Mouse (Mus musculus) cortical plate, adult 2 months (tissue): ENCODE results near the gene Zdhhc4.
A peak's percentile ranks its signal among the peaks of the same experiment; 100 is the strongest.

Experiments
- CTCF ChIP-seq: fragments of 200-500 bp; IDR thresholded peaks from 2 replicates; pipeline ENCODE4 v1.5.1; 2011; ENCODE audit warnings: mild to moderate bottlenecking, control low read depth, low read length; ENCODE audit not compliant: insufficient read depth; ENCODE audit errors: extremely low read depth
- POLR2A ChIP-seq: fragments of 200-500 bp; IDR thresholded peaks from 2 replicates; pipeline ENCODE4 v1.6.1; 2011; ENCODE audit warnings: mild to moderate bottlenecking, low read length, control low read depth; ENCODE audit not compliant: insufficient read depth; ENCODE audit errors: extremely low read depth

DNA sequence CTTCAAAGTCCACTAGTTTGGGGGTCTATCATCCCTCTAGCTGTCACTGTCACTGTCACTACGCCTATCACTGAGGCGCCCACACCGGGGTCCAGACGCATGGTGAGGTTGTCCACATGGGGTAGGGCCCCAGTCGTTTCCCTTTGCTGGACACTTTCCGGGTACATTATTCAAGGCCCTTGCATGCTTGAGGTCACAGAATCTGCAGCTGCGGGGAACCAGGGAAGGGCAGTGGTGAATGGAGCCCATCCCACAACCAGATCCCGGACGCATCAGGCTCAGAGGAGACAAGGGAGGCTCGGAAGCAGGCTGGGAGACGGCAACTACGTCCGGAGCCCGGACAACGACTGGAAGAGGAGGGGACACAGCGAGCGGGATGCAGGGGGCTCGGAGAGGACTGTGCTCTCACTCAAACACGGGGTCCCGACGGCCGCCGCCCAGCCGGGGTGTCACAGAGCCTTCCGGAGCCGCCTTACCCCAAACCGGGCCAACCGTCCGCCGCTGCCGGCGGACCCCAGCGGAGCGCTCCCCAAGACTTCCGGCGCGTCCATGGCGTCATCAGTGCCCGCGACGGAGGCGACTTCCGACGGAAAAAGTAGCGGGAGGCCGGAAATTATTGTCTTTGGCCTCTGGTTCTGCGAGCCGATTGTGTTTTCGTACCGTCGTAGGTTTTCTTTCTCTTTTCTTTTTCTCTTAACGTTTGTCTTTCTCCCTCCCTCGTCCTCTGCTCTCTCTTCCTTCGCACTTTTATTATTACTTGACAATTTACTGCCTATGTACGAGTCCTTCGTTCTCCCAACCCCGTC lies at the start of gene Zdhhc4:
- no peak for TF ChIP-seq CTCF
- TF ChIP-seq POLR2A = peak; percentile 55
